Mouse (Mus musculus): ENCODE data around the gene Dclk3. TPM values are rescaled to one million over a fixed set of nuclear protein-coding genes. Genes with fewer than 3 reads are reported as not detected.

Dclk3 gene
- polyA plus RNA-seq, 1 experiment from 2014 or later = 0.12 TPM

- no peaks in the 10 kb centered on the region for H3K27me3 ChIP-seq (ENCODE audit: control insufficient read depth, insufficient read depth, low read depth, low read length)
- no peaks in the 10 kb centered on the region for H3K9me3 ChIP-seq (replicated peaks; ENCODE audit: control insufficient read depth, low read length)
- H3K4me2 ChIP-seq (ENCODE audit: low read depth, low read length) = no peak overlapping the region
- no peaks in the 10 kb centered on the region for H3K4me1 ChIP-seq (ENCODE audit: control insufficient read depth, low read depth, low read length)
- H3K9ac ChIP-seq (ENCODE audit: low read depth, low read length) = no peak overlapping the region
- no peaks in the 10 kb centered on the region for H3K36me3 ChIP-seq (ENCODE audit: control insufficient read depth, insufficient read depth)
- no peak overlapping the region for H3K27ac ChIP-seq (ENCODE audit: low read length)
- ATAC-seq (ENCODE audit: low read depth) = no peak
- 58% methylated on average over 8 of the region's 8 CpGs for WGBS (ENCODE audit: insufficient replicate concordance)
- H3K4me3 ChIP-seq (ENCODE audit: low read depth, low read length) = no peak overlapping the region
Measured at GRCm38 (mm10) chr9:111428698-111429362, 10.1 kb upstream of the Dclk3 start.

DNA sequence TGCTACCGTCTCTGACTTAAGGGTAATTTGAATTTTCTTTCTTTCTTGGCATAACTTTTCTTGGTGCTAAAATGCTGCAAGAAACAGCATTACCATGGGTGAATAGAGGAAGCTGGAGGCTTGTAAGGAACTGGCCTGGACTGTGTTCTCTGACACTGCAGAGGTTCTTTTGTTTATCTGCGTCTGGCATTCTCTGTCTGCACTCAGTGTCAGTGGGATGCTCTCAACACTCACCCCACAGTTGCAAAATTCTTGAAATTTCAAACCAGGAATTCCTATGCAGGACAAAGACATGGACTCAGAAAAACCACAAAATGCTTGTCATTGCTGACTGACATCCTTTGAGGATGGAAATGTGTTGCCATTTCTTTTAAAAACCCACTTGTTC, 9.5 kb upstream of the Dclk3 start:
- H3K27ac ChIP-seq (ENCODE audit: low read length) = no peak overlapping the region
- whole genome bisulfite sequencing (ENCODE audit: insufficient replicate concordance) = 34% methylated on average over 2 of the region's 2 CpGs
- no peak overlapping the region for H3K9ac ChIP-seq (ENCODE audit: low read depth, low read length)
- H3K9me3 ChIP-seq (replicated peaks; ENCODE audit: control insufficient read depth, low read length) = no peaks in the 10 kb centered on the region
- ATAC-seq (ENCODE audit: low read depth) = no peak
- H3K27me3 ChIP-seq (ENCODE audit: control insufficient read depth, insufficient read depth, low read depth, low read length) = no peaks in the 10 kb centered on the region
- H3K4me2 ChIP-seq (ENCODE audit: low read depth, low read length) = no peak overlapping the region
- H3K4me1 ChIP-seq (ENCODE audit: control insufficient read depth, low read depth, low read length) = no peaks in the 10 kb centered on the region
- no peak overlapping the region for H3K4me3 ChIP-seq (ENCODE audit: low read depth, low read length)
- no peaks in the 10 kb centered on the region for H3K36me3 ChIP-seq (ENCODE audit: control insufficient read depth, insufficient read depth)

GRCm38 (mm10) chr9:111435429-111435828, 3.5 kb upstream of the Dclk3 start:
- no peak overlapping the region for H3K4me2 ChIP-seq (ENCODE audit: low read depth, low read length)
- peaks cover 20% of the 10 kb centered on the region for H3K27me3 ChIP-seq (ENCODE audit: control insufficient read depth, insufficient read depth, low read depth, low read length)
- no peaks in the 10 kb centered on the region for H3K36me3 ChIP-seq (ENCODE audit: control insufficient read depth, insufficient read depth)
- no peak overlapping the region for H3K4me3 ChIP-seq (ENCODE audit: low read depth, low read length)
- no peak overlapping the region for H3K27ac ChIP-seq (ENCODE audit: low read length)
- H3K9ac ChIP-seq (ENCODE audit: low read depth, low read length) = no peak overlapping the region
- ATAC-seq (ENCODE audit: low read depth) = no peak
- no peaks in the 10 kb centered on the region for H3K4me1 ChIP-seq (ENCODE audit: control insufficient read depth, low read depth, low read length)
- H3K9me3 ChIP-seq (replicated peaks; ENCODE audit: control insufficient read depth, low read length) = no peaks in the 10 kb centered on the region
- 53% methylated on average over 2 of the region's 2 CpGs for WGBS (ENCODE audit: insufficient replicate concordance)

GRCm38 (mm10) chr9:111439836-111440201, 938 bp downstream of the Dclk3 start:
- H3K9ac ChIP-seq (ENCODE audit: low read depth, low read length) = no peak overlapping the region
- H3K4me3 ChIP-seq (ENCODE audit: low read depth, low read length) = no peak overlapping the region
- H3K9me3 ChIP-seq (replicated peaks; ENCODE audit: control insufficient read depth, low read length) = no peaks in the 10 kb centered on the region
- no peak overlapping the region for H3K4me2 ChIP-seq (ENCODE audit: low read depth, low read length)
- H3K27me3 ChIP-seq (ENCODE audit: control insufficient read depth, insufficient read depth, low read depth, low read length) = peaks cover 21% of the 10 kb centered on the region
- no peak for ATAC-seq (ENCODE audit: low read depth)
- no peaks in the 10 kb centered on the region for H3K4me1 ChIP-seq (ENCODE audit: control insufficient read depth, low read depth, low read length)
- WGBS (ENCODE audit: insufficient replicate concordance) = 44% methylated on average over 8 of the region's 8 CpGs
- no peak overlapping the region for H3K27ac ChIP-seq (ENCODE audit: low read length)
- H3K36me3 ChIP-seq (ENCODE audit: control insufficient read depth, insufficient read depth) = no peaks in the 10 kb centered on the region

DNA sequence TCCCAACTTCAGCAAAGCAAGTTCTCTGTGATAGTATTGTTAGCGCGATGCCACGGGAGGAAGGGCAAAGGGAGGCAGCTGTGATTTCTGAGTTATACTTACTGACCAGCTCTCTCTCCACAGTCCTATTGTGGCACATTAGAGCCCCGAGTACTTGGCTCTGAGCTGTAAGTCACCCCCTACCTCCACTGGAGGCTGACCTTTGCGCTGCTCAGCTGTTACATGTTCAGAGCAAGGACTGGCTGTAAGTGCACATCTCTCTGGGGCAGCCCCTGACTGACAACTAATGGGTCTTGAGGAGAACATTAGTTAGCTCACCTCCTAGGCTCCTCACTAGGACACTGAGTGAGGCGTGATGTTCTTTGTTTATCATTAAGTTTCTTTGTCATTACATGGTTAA, 1.6 kb downstream of the Dclk3 start:
- H3K4me2 ChIP-seq (ENCODE audit: low read depth, low read length) = no peak overlapping the region
- no peak overlapping the region for H3K4me3 ChIP-seq (ENCODE audit: low read depth, low read length)
- no peaks in the 10 kb centered on the region for H3K36me3 ChIP-seq (ENCODE audit: control insufficient read depth, insufficient read depth)
- WGBS (ENCODE audit: insufficient replicate concordance) = 61% methylated on average over 6 of the region's 6 CpGs
- peaks cover 21% of the 10 kb centered on the region for H3K27me3 ChIP-seq (ENCODE audit: control insufficient read depth, insufficient read depth, low read depth, low read length)
- no peaks in the 10 kb centered on the region for H3K4me1 ChIP-seq (ENCODE audit: control insufficient read depth, low read depth, low read length)
- H3K9ac ChIP-seq (ENCODE audit: low read depth, low read length) = no peak overlapping the region
- no peaks in the 10 kb centered on the region for H3K9me3 ChIP-seq (replicated peaks; ENCODE audit: control insufficient read depth, low read length)
- H3K27ac ChIP-seq (ENCODE audit: low read length) = no peak overlapping the region
- ATAC-seq (ENCODE audit: low read depth) = no peak

DNA sequence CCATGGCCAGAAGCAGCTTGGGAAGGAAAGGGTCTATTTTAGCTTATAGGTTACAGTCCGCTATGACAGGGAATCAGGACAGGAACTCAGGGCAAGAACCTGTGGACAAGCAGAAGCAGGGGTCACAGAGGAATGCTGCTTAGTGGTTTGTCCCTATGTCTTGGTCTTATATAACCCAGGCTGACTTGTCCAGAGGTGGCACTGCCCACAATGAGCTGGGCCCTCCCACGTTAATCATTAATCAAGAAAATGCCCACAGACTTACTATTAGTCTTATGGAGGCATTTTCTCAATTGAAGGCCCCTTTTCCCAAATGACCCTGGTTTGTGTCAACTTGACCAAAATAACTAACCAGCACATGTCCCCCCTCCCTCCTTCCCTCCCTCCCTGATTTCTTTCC, 2.3 kb downstream of the Dclk3 start:
- no peak overlapping the region for H3K27ac ChIP-seq (ENCODE audit: low read length)
- no peak for ATAC-seq (ENCODE audit: low read depth)
- peaks cover 21% of the 10 kb centered on the region for H3K27me3 ChIP-seq (ENCODE audit: control insufficient read depth, insufficient read depth, low read depth, low read length)
- H3K9me3 ChIP-seq (replicated peaks; ENCODE audit: control insufficient read depth, low read length) = no peaks in the 10 kb centered on the region
- WGBS (ENCODE audit: insufficient replicate concordance) = 68% methylated on average over 2 of the region's 2 CpGs
- H3K4me3 ChIP-seq (ENCODE audit: low read depth, low read length) = no peak overlapping the region
- no peaks in the 10 kb centered on the region for H3K36me3 ChIP-seq (ENCODE audit: control insufficient read depth, insufficient read depth)
- no peaks in the 10 kb centered on the region for H3K4me1 ChIP-seq (ENCODE audit: control insufficient read depth, low read depth, low read length)
- no peak overlapping the region for H3K9ac ChIP-seq (ENCODE audit: low read depth, low read length)
- no peak overlapping the region for H3K4me2 ChIP-seq (ENCODE audit: low read depth, low read length)

- 52% methylated on average over 2 of the region's 2 CpGs for WGBS (ENCODE audit: insufficient replicate concordance)
- Histone ChIP-seq H3K4me3 (ENCODE audit: low read depth, low read length) (no peak overlapping the region), H3K4me2 (ENCODE audit: low read depth, low read length) (no peak overlapping the region), H3K27me3 (ENCODE audit: control insufficient read depth, insufficient read depth, low read depth, low read length) (no peaks in the 10 kb centered on the region), H3K36me3 (ENCODE audit: control insufficient read depth, insufficient read depth) (no peaks in the 10 kb centered on the region), H3K4me1 (ENCODE audit: control insufficient read depth, low read depth, low read length) (no peaks in the 10 kb centered on the region), H3K9me3 (replicated peaks; ENCODE audit: control insufficient read depth, low read length) (no peaks in the 10 kb centered on the region), H3K27ac (ENCODE audit: low read length) (no peak overlapping the region), H3K9ac (ENCODE audit: low read depth, low read length) (no peak overlapping the region)
- ATAC-seq (ENCODE audit: low read depth) = no peak
Measured at GRCm38 (mm10) chr9:111446204-111446603, 7.3 kb downstream of the Dclk3 start.

- H3K27ac ChIP-seq (ENCODE audit: low read length) = no peak overlapping the region
- no peaks in the 10 kb centered on the region for H3K36me3 ChIP-seq (ENCODE audit: control insufficient read depth, insufficient read depth)
- no peak overlapping the region for H3K4me3 ChIP-seq (ENCODE audit: low read depth, low read length)
- no peaks in the 10 kb centered on the region for H3K4me1 ChIP-seq (ENCODE audit: control insufficient read depth, low read depth, low read length)
- H3K9me3 ChIP-seq (replicated peaks; ENCODE audit: control insufficient read depth, low read length) = no peaks in the 10 kb centered on the region
- no peak overlapping the region for H3K9ac ChIP-seq (ENCODE audit: low read depth, low read length)
- ATAC-seq (ENCODE audit: low read depth) = no peak
- H3K27me3 ChIP-seq (ENCODE audit: control insufficient read depth, insufficient read depth, low read depth, low read length) = no peaks in the 10 kb centered on the region
- WGBS (ENCODE audit: insufficient replicate concordance) = 64% methylated on average over 2 of the region's 2 CpGs
- H3K4me2 ChIP-seq (ENCODE audit: low read depth, low read length) = no peak overlapping the region
Measured at GRCm38 (mm10) chr9:111448976-111449375, 10.1 kb downstream of the Dclk3 start.

GRCm38 (mm10) chr9:111449880-111450279, 11.0 kb downstream of the Dclk3 start:
- WGBS (ENCODE audit: insufficient replicate concordance) = 40% methylated on average over 5 of the region's 5 CpGs
- Histone ChIP-seq H3K27ac (ENCODE audit: low read length) (no peak overlapping the region), H3K27me3 (ENCODE audit: control insufficient read depth, insufficient read depth, low read depth, low read length) (no peaks in the 10 kb centered on the region), H3K9me3 (replicated peaks; ENCODE audit: control insufficient read depth, low read length) (no peaks in the 10 kb centered on the region), H3K36me3 (ENCODE audit: control insufficient read depth, insufficient read depth) (no peaks in the 10 kb centered on the region), H3K4me2 (ENCODE audit: low read depth, low read length) (no peak overlapping the region), H3K4me1 (ENCODE audit: control insufficient read depth, low read depth, low read length) (no peaks in the 10 kb centered on the region), H3K9ac (ENCODE audit: low read depth, low read length) (no peak overlapping the region), H3K4me3 (ENCODE audit: low read depth, low read length) (no peak overlapping the region)
- no peak for ATAC-seq (ENCODE audit: low read depth)
